Mouse (Mus musculus): Measurements from ENCODE around the gene Prep. TPM values are rescaled to one million over a fixed set of nuclear protein-coding genes. Genes with fewer than 3 reads are reported as not detected.

The Prep gene
- polyA plus RNA-seq, 1 experiment from 2014 or later = 29.2 TPM

- Histone ChIP-seq H3K36me3 (ENCODE audit: control insufficient read depth, insufficient read depth, low read length) (no peaks in the 10 kb centered on the region), H3K4me2 (no peak overlapping the region), H3K27me3 (ENCODE audit: control insufficient read depth, insufficient read depth, low read length) (no peaks in the 10 kb centered on the region), H3K4me1 (ENCODE audit: control insufficient read depth, insufficient read depth, low read length) (no peaks in the 10 kb centered on the region), H3K4me3 (ENCODE audit: low read depth, low read length) (no peak overlapping the region), H3K9me3 (ENCODE audit: control insufficient read depth, low read length) (no peaks in the 10 kb centered on the region), H3K9ac (ENCODE audit: low read length) (no peak overlapping the region), H3K27ac (ENCODE audit: low read depth, low read length) (no peak overlapping the region)
- 96% methylated on average over 7 of the region's 7 CpGs for WGBS
- ATAC-seq (ENCODE audit: low FRiP score) (no peak), DNase-seq (ENCODE audit: low spot score, missing footprints) (no peak)
Measured at GRCm38 (mm10) chr10:45140474-45141212, 73.6 kb downstream of the Prep start.

DNA sequence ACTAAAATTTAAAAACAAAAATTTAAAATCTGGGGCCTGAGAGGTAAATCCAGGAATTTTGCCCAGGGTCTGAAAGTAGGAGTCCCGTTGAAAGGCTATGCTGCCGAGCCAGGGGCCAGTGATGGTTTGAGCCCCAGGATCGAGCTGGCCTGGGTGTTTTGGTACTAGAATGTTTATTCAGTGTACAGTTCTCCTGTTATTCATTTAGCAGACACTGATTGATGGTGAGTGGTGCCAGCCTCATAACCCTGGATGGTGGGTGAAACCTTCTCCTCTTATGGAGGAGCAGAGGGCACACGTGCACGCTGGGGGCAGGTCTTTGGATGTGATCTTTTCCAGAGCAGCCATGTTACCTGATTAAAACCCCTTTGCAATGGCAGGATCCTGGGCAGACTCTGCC, 75.4 kb downstream of the Prep start:
- no peak overlapping the region for H3K4me3 ChIP-seq (ENCODE audit: low read depth, low read length)
- no peak for ATAC-seq (ENCODE audit: low FRiP score)
- peaks cover 14% of the 10 kb centered on the region for H3K4me1 ChIP-seq (ENCODE audit: control insufficient read depth, insufficient read depth, low read length)
- 92% methylated on average over 5 of the region's 5 CpGs for WGBS
- H3K9ac ChIP-seq (ENCODE audit: low read length) = no peak overlapping the region
- H3K27ac ChIP-seq (ENCODE audit: low read depth, low read length) = no peak overlapping the region
- H3K9me3 ChIP-seq (ENCODE audit: control insufficient read depth, low read length) = no peaks in the 10 kb centered on the region
- no peaks in the 10 kb centered on the region for H3K27me3 ChIP-seq (ENCODE audit: control insufficient read depth, insufficient read depth, low read length)
- no peaks in the 10 kb centered on the region for H3K36me3 ChIP-seq (ENCODE audit: control insufficient read depth, insufficient read depth, low read length)
- H3K4me2 ChIP-seq = no peak overlapping the region
- no peak for DNase-seq (ENCODE audit: low spot score, missing footprints)

DNA sequence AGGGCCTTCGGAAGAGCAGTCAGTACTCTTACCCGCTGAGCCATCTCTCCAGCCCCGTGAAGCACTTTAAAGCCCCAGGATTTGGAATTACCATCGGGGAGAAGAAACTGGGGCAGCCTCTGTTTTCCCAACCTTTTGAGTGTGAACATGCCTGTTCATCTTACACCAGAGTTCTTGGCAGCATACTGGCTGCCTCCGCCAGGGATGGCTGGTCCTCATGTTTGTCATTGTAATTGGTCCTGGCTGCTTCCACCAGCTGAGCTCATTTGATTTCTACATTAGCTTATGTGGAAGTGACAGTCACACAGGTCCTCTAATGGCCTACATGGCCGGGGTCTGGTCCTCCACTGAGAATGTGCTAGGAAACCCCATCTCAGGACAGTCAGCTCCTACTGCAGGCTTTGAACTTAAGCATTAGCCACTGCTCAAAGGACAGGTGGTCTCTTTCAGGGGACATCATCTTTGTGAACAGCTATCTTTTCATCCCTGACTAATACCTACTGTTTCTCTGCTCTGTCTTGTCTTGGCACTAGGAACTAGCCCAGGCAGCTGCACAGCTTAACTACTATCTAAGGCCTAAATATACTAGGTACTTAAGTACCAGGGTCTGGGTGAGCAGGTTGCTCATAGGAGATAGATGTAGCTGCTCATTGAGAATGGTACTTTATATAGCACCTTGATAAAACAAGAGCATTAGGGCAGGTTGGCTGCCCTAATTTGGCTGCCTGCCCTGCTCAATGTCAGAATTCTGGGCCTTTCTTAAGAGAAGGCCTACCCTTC, 77.2 kb downstream of the Prep start:
- Histone ChIP-seq H3K9ac (ENCODE audit: low read length) (no peak overlapping the region), H3K9me3 (ENCODE audit: control insufficient read depth, low read length) (no peaks in the 10 kb centered on the region), H3K36me3 (ENCODE audit: control insufficient read depth, insufficient read depth, low read length) (no peaks in the 10 kb centered on the region), H3K4me1 (ENCODE audit: control insufficient read depth, insufficient read depth, low read length) (peaks cover 18% of the 10 kb centered on the region), H3K27me3 (ENCODE audit: control insufficient read depth, insufficient read depth, low read length) (no peaks in the 10 kb centered on the region), H3K4me2 (no peak overlapping the region), H3K4me3 (ENCODE audit: low read depth, low read length) (no peak overlapping the region), H3K27ac (ENCODE audit: low read depth, low read length) (no peak overlapping the region)
- DNase-seq (ENCODE audit: low spot score, missing footprints) (no peak), ATAC-seq (ENCODE audit: low FRiP score) (no peak)
- WGBS = 88% methylated on average over 6 of the region's 6 CpGs

DNA sequence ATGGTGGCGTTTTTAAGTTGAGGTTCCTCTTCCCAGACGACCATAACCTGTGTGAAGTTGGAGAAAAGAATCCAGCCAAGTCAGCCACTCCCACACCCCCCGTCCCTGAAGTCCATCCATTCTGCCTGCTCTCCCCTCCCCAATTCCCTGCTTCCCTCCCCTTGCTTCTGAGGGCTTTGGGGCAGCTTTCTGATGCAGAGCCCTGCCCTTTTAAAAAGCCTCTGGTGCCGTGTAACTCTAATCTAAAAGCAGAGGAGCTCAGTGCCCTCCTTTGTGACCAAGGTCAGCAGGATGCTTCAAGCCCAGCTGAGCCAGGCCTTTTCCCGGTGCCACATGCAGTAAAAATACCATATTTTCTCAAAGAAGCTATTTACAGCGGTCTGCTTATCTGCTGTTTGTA, 79.8 kb downstream of the Prep start:
- ATAC-seq (ENCODE audit: low FRiP score) (peak; percentile 24; the same call in 1 of the 2 replicates), DNase-seq (ENCODE audit: low spot score, missing footprints) (peak; percentile 89)
- Histone ChIP-seq H3K4me1 (ENCODE audit: control insufficient read depth, insufficient read depth, low read length) (peaks cover 24% of the 10 kb centered on the region), H3K9ac (ENCODE audit: low read length) (no peak overlapping the region), H3K27me3 (ENCODE audit: control insufficient read depth, insufficient read depth, low read length) (no peaks in the 10 kb centered on the region), H3K4me3 (ENCODE audit: low read depth, low read length) (no peak overlapping the region), H3K27ac (ENCODE audit: low read depth, low read length) (no peak overlapping the region; the same call in 1 of the 2 replicates), H3K9me3 (ENCODE audit: control insufficient read depth, low read length) (no peaks in the 10 kb centered on the region), H3K36me3 (ENCODE audit: control insufficient read depth, insufficient read depth, low read length) (peaks cover 6% of the 10 kb centered on the region), H3K4me2 (no peak overlapping the region)
- 7% methylated on average over 6 of the region's 6 CpGs for WGBS

DNA sequence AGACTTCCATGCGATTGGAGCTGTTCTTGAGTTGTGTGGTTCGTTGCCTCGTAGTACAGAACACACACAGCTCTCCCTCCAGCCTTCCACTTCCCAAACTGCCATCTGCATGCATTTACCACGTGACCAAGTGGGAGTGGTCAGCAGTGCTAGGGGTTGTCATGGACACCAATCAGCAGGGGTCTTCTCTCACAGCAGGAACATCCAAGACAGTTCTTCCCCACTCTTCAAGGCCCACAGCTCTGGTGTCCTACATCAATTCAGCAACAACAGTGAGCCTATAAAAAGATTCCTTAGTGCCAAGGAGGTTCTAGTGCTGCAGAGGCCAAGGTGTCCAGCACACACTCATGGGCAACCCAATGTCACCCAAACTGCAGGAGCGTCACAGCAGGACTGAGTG, 84.1 kb downstream of the Prep start:
- H3K27me3 ChIP-seq (ENCODE audit: control insufficient read depth, insufficient read depth, low read length) = no peaks in the 10 kb centered on the region
- no peak overlapping the region for H3K27ac ChIP-seq (ENCODE audit: low read depth, low read length)
- H3K9me3 ChIP-seq (ENCODE audit: control insufficient read depth, low read length) = no peaks in the 10 kb centered on the region
- H3K4me3 ChIP-seq (ENCODE audit: low read depth, low read length) = no peak overlapping the region
- ATAC-seq (ENCODE audit: low FRiP score) (peak; percentile 55), DNase-seq (ENCODE audit: low spot score, missing footprints) (peak; percentile 75)
- H3K4me2 ChIP-seq = no peak overlapping the region
- WGBS = 55% methylated on average over 5 of the region's 5 CpGs
- peaks cover 21% of the 10 kb centered on the region for H3K4me1 ChIP-seq (ENCODE audit: control insufficient read depth, insufficient read depth, low read length)
- peaks cover 19% of the 10 kb centered on the region for H3K36me3 ChIP-seq (ENCODE audit: control insufficient read depth, insufficient read depth, low read length)
- no peak overlapping the region for H3K9ac ChIP-seq (ENCODE audit: low read length)

DNA sequence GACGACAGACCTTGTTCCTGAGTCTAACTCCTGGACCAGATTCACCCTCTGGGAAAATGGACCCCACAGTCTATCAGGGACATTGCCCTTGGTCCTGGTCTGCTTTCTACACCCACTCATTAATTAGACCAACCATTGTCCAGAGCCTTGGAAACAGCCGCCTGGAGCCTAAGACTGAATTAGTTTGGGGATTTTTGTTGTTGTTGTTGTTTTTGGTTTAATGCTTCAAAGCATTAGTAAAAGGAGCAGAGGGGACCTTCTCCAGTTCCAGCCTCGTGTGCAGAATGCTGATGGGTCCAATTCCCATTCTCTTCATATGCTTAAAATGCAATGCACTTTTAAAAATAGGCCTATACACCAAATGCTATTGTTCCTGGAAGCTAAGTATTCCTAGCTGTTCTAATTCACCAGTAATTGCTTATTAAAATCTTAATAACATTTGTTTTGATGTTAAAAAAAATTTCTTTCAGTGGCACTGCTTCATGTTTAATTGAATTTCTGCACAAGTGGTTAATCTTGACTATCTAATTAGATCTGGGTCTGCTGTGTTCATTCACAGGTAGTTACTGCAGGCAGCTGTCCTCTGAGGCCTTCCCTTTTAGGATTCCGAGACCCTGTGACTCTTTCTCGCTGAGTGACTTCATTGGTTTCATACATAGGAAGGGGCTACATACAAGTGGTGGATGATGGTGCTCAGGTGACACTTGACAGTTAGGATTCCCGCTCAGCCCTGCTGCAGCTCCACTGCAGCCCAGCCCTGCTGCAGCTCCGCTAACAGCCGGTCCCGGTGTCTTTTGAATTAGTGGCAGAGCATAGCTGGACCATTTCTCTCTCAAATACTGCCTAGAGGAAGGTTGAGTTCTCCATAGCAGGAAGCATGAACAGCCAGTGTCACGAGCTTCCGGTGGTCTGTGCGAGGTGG, 85.0 kb downstream of the Prep start:
- Histone ChIP-seq H3K9ac (ENCODE audit: low read length) (no peak overlapping the region), H3K4me2 (no peak overlapping the region), H3K36me3 (ENCODE audit: control insufficient read depth, insufficient read depth, low read length) (peaks cover 19% of the 10 kb centered on the region), H3K27me3 (ENCODE audit: control insufficient read depth, insufficient read depth, low read length) (no peaks in the 10 kb centered on the region), H3K27ac (ENCODE audit: low read depth, low read length) (no peak overlapping the region), H3K4me1 (ENCODE audit: control insufficient read depth, insufficient read depth, low read length) (peaks cover 12% of the 10 kb centered on the region), H3K4me3 (ENCODE audit: low read depth, low read length) (no peak overlapping the region), H3K9me3 (ENCODE audit: control insufficient read depth, low read length) (no peaks in the 10 kb centered on the region)
- no peak for ATAC-seq (ENCODE audit: low FRiP score)
- 91% methylated on average over 12 of the region's 12 CpGs for WGBS
- peak; percentile 65 for DNase-seq (ENCODE audit: low spot score, missing footprints)

- DNase-seq (ENCODE audit: low spot score, missing footprints) (no peak), ATAC-seq (ENCODE audit: low FRiP score) (no peak)
- H3K27me3 ChIP-seq (ENCODE audit: control insufficient read depth, insufficient read depth, low read length) = no peaks in the 10 kb centered on the region
- H3K4me3 ChIP-seq (ENCODE audit: low read depth, low read length) = no peak overlapping the region
- no peaks in the 10 kb centered on the region for H3K9me3 ChIP-seq (ENCODE audit: control insufficient read depth, low read length)
- peaks cover 23% of the 10 kb centered on the region for H3K36me3 ChIP-seq (ENCODE audit: control insufficient read depth, insufficient read depth, low read length)
- WGBS = 94% methylated on average over 14 of the region's 14 CpGs
- no peak overlapping the region for H3K4me2 ChIP-seq
- peaks cover 6% of the 10 kb centered on the region; the same call in 1 of the 2 replicates for H3K4me1 ChIP-seq (ENCODE audit: control insufficient read depth, insufficient read depth, low read length)
- H3K27ac ChIP-seq (ENCODE audit: low read depth, low read length) = no peak overlapping the region
- no peak overlapping the region for H3K9ac ChIP-seq (ENCODE audit: low read length)
Measured at GRCm38 (mm10) chr10:45154557-45155060, 87.6 kb downstream of the Prep start.

DNA sequence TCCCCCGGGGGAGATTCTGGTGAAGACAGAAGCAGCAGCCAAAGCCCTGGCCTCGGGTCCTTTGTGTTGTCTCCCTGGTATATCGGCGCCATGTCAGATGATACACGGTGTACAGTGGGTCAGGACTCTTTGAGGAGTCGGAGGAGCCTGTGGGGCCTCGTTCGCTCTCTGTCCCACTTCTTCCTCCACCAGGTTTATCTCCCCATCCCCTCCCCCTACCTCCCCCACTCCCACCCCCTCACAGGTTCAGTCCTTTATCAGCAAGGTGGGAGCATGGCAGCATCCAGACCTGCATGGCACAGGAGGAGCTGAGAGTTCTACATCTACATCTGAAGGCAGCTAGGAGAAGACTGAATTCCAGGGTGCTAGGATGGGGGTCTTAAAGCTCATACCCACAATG, 98.8 kb downstream of the Prep start:
- Histone ChIP-seq H3K27me3 (ENCODE audit: control insufficient read depth, insufficient read depth, low read length) (no peaks in the 10 kb centered on the region), H3K9me3 (ENCODE audit: control insufficient read depth, low read length) (no peaks in the 10 kb centered on the region), H3K4me1 (ENCODE audit: control insufficient read depth, insufficient read depth, low read length) (no peaks in the 10 kb centered on the region), H3K4me3 (ENCODE audit: low read depth, low read length) (no peak overlapping the region), H3K36me3 (ENCODE audit: control insufficient read depth, insufficient read depth, low read length) (no peaks in the 10 kb centered on the region), H3K4me2 (no peak overlapping the region), H3K9ac (ENCODE audit: low read length) (no peak overlapping the region), H3K27ac (ENCODE audit: low read depth, low read length) (no peak overlapping the region)
- WGBS = 92% methylated on average over 8 of the region's 8 CpGs
- ATAC-seq (ENCODE audit: low FRiP score) = no peak; the same call in 1 of the 2 replicates
- DNase-seq (ENCODE audit: low spot score, missing footprints) = no peak
